Mouse (Mus musculus) liver, embryonic 13.5 days (tissue): Measurements from ENCODE around the gene Myef2. TPM values are rescaled to one million over a fixed set of nuclear protein-coding genes. Genes with fewer than 3 reads are reported as not detected.
"Not testable (repeated sequence)": the region's sequence is repeated elsewhere in the genome, so short reads cannot be mapped to it uniquely, and the experiment has no call there.

Experiments
- ATAC-seq: fragments of 200-750 bp; cut with Nextera tagmentation; 2 replicates; pipeline ENCODE4 v1.8.0; 2017; ENCODE audit warnings: low read depth, mild to moderate bottlenecking, moderate number of reproducible peaks, moderate library complexity
- DNase-seq: peaks from one replicate; pipeline ENCODE4 v3.0.0; 2022
- H3K27ac ChIP-seq: fragments of 300-500 bp; sonication (generic); 2 replicates; pipeline ENCODE4 v1.5.1; 2015; ENCODE audit warnings: moderate library complexity, mild to moderate bottlenecking, inconsistent platforms
- H3K27me3 ChIP-seq: fragments of 300-500 bp; sonication (generic); 2 replicates; pipeline ENCODE4 v1.6.1; 2015; ENCODE audit warnings: mild to moderate bottlenecking, inconsistent platforms
- H3K36me3 ChIP-seq: fragments of 300-500 bp; sonication (generic); 2 replicates; pipeline ENCODE4 v1.6.1; 2015; ENCODE audit warnings: mild to moderate bottlenecking, inconsistent platforms
- H3K4me1 ChIP-seq: fragments of 300-500 bp; sonication (generic); replicated peaks from 2 replicates; pipeline ENCODE4 v1.6.1; 2015; ENCODE audit warnings: inconsistent platforms
- H3K4me2 ChIP-seq: fragments of 300-500 bp; sonication (generic); 2 replicates; pipeline ENCODE4 v1.6.1; 2015; ENCODE audit warnings: inconsistent platforms, mild to moderate bottlenecking, moderate library complexity
- H3K4me3 ChIP-seq: fragments of 300-500 bp; sonication (generic); replicated peaks from 2 replicates; pipeline ENCODE4 v1.5.1; 2015; ENCODE audit warnings: mild to moderate bottlenecking, inconsistent platforms
- H3K9ac ChIP-seq: fragments of 300-500 bp; sonication (generic); 2 replicates; pipeline ENCODE4 v1.6.1; 2015; ENCODE audit warnings: mild to moderate bottlenecking, inconsistent platforms
- H3K9me3 ChIP-seq: fragments of 300-500 bp; sonication (generic); replicated peaks from 2 replicates; pipeline ENCODE4 v1.6.1; 2016; ENCODE audit warnings: inconsistent platforms
- WGBS: fragments of 180-500 bp; shearing (Covaris S2); methylation state at CpG from one replicate; pipeline ENCODE4 v1.1.7; 2015; ENCODE audit not compliant: insufficient replicate concordance; 5-methylcytosine and 5-hydroxymethylcytosine counted together
- polyA plus RNA-seq: library from polyadenylated mRNA; unstranded; fragments of >200 nt; fragmentation: Nextera tagmentation; extraction: Ambion mirVana; gene quantifications from 2 replicates; pipeline ENCODE4 v1.2.1, GENCODE M21; 2015

Myef2 gene
- polyA plus RNA-seq, 1 experiment from 2014 or later, result 30.0 TPM

GRCm38 (mm10) chr2:125122624-125123476 is 611 bp downstream of the Myef2 start:
- Histone ChIP-seq H3K4me3 (peak overlapping the region; percentile 73), H3K36me3 (no peaks in the 10 kb centered on the region), H3K4me1 (peaks cover 41% of the 10 kb centered on the region), H3K4me2 (peak overlapping the region; percentile 82), H3K27me3 (no peaks in the 10 kb centered on the region), H3K27ac (peak overlapping the region; percentile 80), H3K9ac (peak overlapping the region; percentile 87), H3K9me3 (no peaks in the 10 kb centered on the region)
- DNase-seq (peak; percentile 45), ATAC-seq (peak; percentile 84)
- under 1% methylated on average over 45 of the region's 59 CpGs for WGBS

GRCm38 (mm10) chr2:125122288-125122623 is 1.2 kb downstream of the Myef2 start:
- no peaks in the 10 kb centered on the region for H3K9me3 ChIP-seq
- H3K27ac ChIP-seq, result 0 out of 2 replicates have a peak overlapping the region, but pooled peaks have one; percentile 80
- H3K4me1 ChIP-seq, result peaks cover 41% of the 10 kb centered on the region
- no peaks in the 10 kb centered on the region for H3K36me3 ChIP-seq
- H3K4me2 ChIP-seq, result peak overlapping the region; percentile 82
- peak overlapping the region; percentile 87 for H3K9ac ChIP-seq
- peak overlapping the region; percentile 73 for H3K4me3 ChIP-seq
- ATAC-seq, result no peak
- 14% methylated on average over 4 of the region's 4 CpGs for WGBS
- no peaks in the 10 kb centered on the region for H3K27me3 ChIP-seq
- DNase-seq, result no peak

- no peaks in the 10 kb centered on the region for H3K9me3 ChIP-seq
- peaks cover 41% of the 10 kb centered on the region for H3K4me1 ChIP-seq
- no peaks in the 10 kb centered on the region for H3K27me3 ChIP-seq
- DNase-seq, result no peak
- no peak overlapping the region for H3K9ac ChIP-seq
- H3K4me3 ChIP-seq, result no peak overlapping the region
- peaks cover 15% of the 10 kb centered on the region for H3K36me3 ChIP-seq
- WGBS, result 68% methylated on average over 6 of the region's 6 CpGs
- 0 out of 2 replicates have a peak overlapping the region, but pooled peaks have one; percentile 8 for H3K4me2 ChIP-seq
- no peak for ATAC-seq
- no peak overlapping the region for H3K27ac ChIP-seq
Measured at GRCm38 (mm10) chr2:125119381-125120110, 3.9 kb downstream of the Myef2 start.

GRCm38 (mm10) chr2:125106536-125106935 is 16.9 kb downstream of the Myef2 start:
- H3K36me3 ChIP-seq, result peaks cover 59% of the 10 kb centered on the region
- not testable (repeated sequence) for DNase-seq, H3K4me3 ChIP-seq, ATAC-seq, H3K4me2 ChIP-seq, H3K9me3 ChIP-seq, H3K9ac ChIP-seq, H3K4me1 ChIP-seq, H3K27me3 ChIP-seq, H3K27ac ChIP-seq
- 91% methylated on average over 4 of the region's 4 CpGs for WGBS

- H3K27me3 ChIP-seq, H3K4me1 ChIP-seq, H3K9me3 ChIP-seq, H3K27ac ChIP-seq, DNase-seq, H3K4me3 ChIP-seq, ATAC-seq, H3K9ac ChIP-seq, H3K4me2 ChIP-seq: not testable (repeated sequence)
- peaks cover 66% of the 10 kb centered on the region for H3K36me3 ChIP-seq
- WGBS, result 93% methylated on average over 13 of the region's 13 CpGs
Measured at GRCm38 (mm10) chr2:125104491-125104890, 19.0 kb downstream of the Myef2 start.

- not testable (repeated sequence) for H3K4me2 ChIP-seq, H3K9ac ChIP-seq, H3K27me3 ChIP-seq, H3K4me3 ChIP-seq, H3K27ac ChIP-seq, DNase-seq, H3K4me1 ChIP-seq, H3K9me3 ChIP-seq, ATAC-seq
- 61% methylated on average over 3 of the region's 3 CpGs for WGBS
- H3K36me3 ChIP-seq, result peaks cover 63% of the 10 kb centered on the region
Measured at GRCm38 (mm10) chr2:125092123-125092522, 31.3 kb downstream of the Myef2 start.

- no peak overlapping the region for H3K4me2 ChIP-seq
- DNase-seq (no peak), ATAC-seq (no peak)
- no peaks in the 10 kb centered on the region for H3K9me3 ChIP-seq
- H3K4me3 ChIP-seq, result no peak overlapping the region
- H3K27me3 ChIP-seq, result no peaks in the 10 kb centered on the region
- no peak overlapping the region for H3K27ac ChIP-seq
- H3K9ac ChIP-seq, result no peak overlapping the region
- H3K36me3 ChIP-seq, result peaks cover 61% of the 10 kb centered on the region
- WGBS, result 92% methylated on average over 7 of the region's 7 CpGs
- H3K4me1 ChIP-seq, result no peaks in the 10 kb centered on the region
Measured at GRCm38 (mm10) chr2:125088757-125089156, 34.7 kb downstream of the Myef2 start.

GRCm38 (mm10) chr2:125083879-125084278 is 39.6 kb downstream of the Myef2 start:
- 21% methylated on average over 1 of the region's 1 CpGs for WGBS
- Histone ChIP-seq H3K36me3 (peaks cover 45% of the 10 kb centered on the region), H3K9me3 (no peaks in the 10 kb centered on the region), H3K4me1 (no peaks in the 10 kb centered on the region), H3K4me2 (no peak overlapping the region), H3K9ac (no peak overlapping the region), H3K27ac (no peak overlapping the region), H3K4me3 (no peak overlapping the region), H3K27me3 (no peaks in the 10 kb centered on the region)
- no peak for ATAC-seq
- no peak for DNase-seq

- no peak overlapping the region for H3K4me2 ChIP-seq
- ATAC-seq (no peak), DNase-seq (no peak)
- no peaks in the 10 kb centered on the region for H3K9me3 ChIP-seq
- no peaks in the 10 kb centered on the region for H3K27me3 ChIP-seq
- WGBS, result 60% methylated on average over 3 of the region's 3 CpGs
- peaks cover 2% of the 10 kb centered on the region for H3K4me1 ChIP-seq
- H3K4me3 ChIP-seq, result no peak overlapping the region
- H3K36me3 ChIP-seq, result no peaks in the 10 kb centered on the region
- H3K27ac ChIP-seq, result no peak overlapping the region
- no peak overlapping the region for H3K9ac ChIP-seq
Measured at GRCm38 (mm10) chr2:125073056-125073780, 50.2 kb downstream of the Myef2 start.

- WGBS, result 62% methylated on average over 12 of the region's 12 CpGs
- ATAC-seq (no peak), DNase-seq (no peak)
- Histone ChIP-seq H3K9ac (no peak overlapping the region), H3K4me1 (peaks cover 4% of the 10 kb centered on the region), H3K27me3 (no peaks in the 10 kb centered on the region), H3K4me2 (peak overlapping the region; percentile 19; the same call in 1 of the 2 replicates), H3K4me3 (no peak overlapping the region), H3K27ac (no peak overlapping the region), H3K36me3 (no peaks in the 10 kb centered on the region), H3K9me3 (no peaks in the 10 kb centered on the region)
Measured at GRCm38 (mm10) chr2:125068696-125069095, 54.8 kb downstream of the Myef2 start.

- no peaks in the 10 kb centered on the region for H3K36me3 ChIP-seq
- ATAC-seq (peak; percentile 65), DNase-seq (no peak)
Measured at GRCm38 (mm10) chr2:125067894-125068293, 55.6 kb downstream of the Myef2 start, which contains the start of gene Slc24a5. Gene Slc24a5, plus strand, starts transcription at chr2:125068124.

More at GRCm38 (mm10) chr2:125067894-125068293, 55.6 kb downstream of the Myef2 start, which contains the start of gene Slc24a5:
- 29% methylated on average over 10 of the region's 10 CpGs for WGBS
- no peaks in the 10 kb centered on the region for H3K27me3 ChIP-seq
- no peaks in the 10 kb centered on the region for H3K9me3 ChIP-seq
- no peak within 1 kb of the TSS for H3K9ac ChIP-seq
- H3K4me3 ChIP-seq, result no peak within 1 kb of the TSS
- peak within 1 kb of the TSS; percentile 19; the same call in 1 of the 2 replicates for H3K4me2 ChIP-seq
- H3K27ac ChIP-seq, result no peak within 1 kb of the TSS
- peaks cover 4% of the 10 kb centered on the region for H3K4me1 ChIP-seq
